Mouse (Mus musculus): ENCODE data around the gene Aagab.
A peak's percentile ranks its signal among the peaks of the same experiment; 100 is the strongest.

The Aagab gene

GRCm38 (mm10) chr9:63602043-63602939, at the start of gene Aagab, which contains the start of gene Iqch:
Aagab (plus strand) TSS chr9:63602660.
Iqch (minus strand) TSS chr9:63602493.
- DNase-seq, result peak; percentile 97

GRCm38 (mm10) chr9:63553628-63554027, 48.8 kb upstream of the Aagab start:
- no peak for DNase-seq

GRCm38 (mm10) chr9:63555460-63555990, 46.9 kb upstream of the Aagab start:
- no peak for DNase-seq

- no peak for DNase-seq
These were observed 46.1 kb upstream of the Aagab start for GRCm38 (mm10) chr9:63556316-63556715.

- DNase-seq, result no peak
These were observed 45.5 kb upstream of the Aagab start for GRCm38 (mm10) chr9:63556933-63557332.

- no peak for DNase-seq
These were observed 40.5 kb upstream of the Aagab start for GRCm38 (mm10) chr9:63561931-63562330.

- DNase-seq, result no peak
These were observed 39.0 kb upstream of the Aagab start for GRCm38 (mm10) chr9:63563436-63563835.

GRCm38 (mm10) chr9:63568314-63568713, 34.1 kb upstream of the Aagab start:
- DNase-seq, result no peak

- DNase-seq, result peak; percentile 59
These were observed 33.7 kb upstream of the Aagab start for GRCm38 (mm10) chr9:63568808-63569207.

- peak; percentile 33 for DNase-seq
These were observed 30.6 kb upstream of the Aagab start for GRCm38 (mm10) chr9:63571895-63572294.

- no peak for DNase-seq
These were observed 29.6 kb upstream of the Aagab start for GRCm38 (mm10) chr9:63572874-63573273.

- DNase-seq, result no peak
These were observed 25.0 kb upstream of the Aagab start for GRCm38 (mm10) chr9:63577469-63577868.

GRCm38 (mm10) chr9:63579644-63580043, 22.8 kb upstream of the Aagab start:
- no peak for DNase-seq

- DNase-seq, result no peak
These were observed 22.4 kb upstream of the Aagab start for GRCm38 (mm10) chr9:63580046-63580445.

- no peak for DNase-seq
These were observed 20.7 kb upstream of the Aagab start for GRCm38 (mm10) chr9:63581778-63582177.

GRCm38 (mm10) chr9:63585251-63585650, 17.2 kb upstream of the Aagab start:
- DNase-seq, result no peak

GRCm38 (mm10) chr9:63589209-63589608, 13.3 kb upstream of the Aagab start:
- DNase-seq, result no peak

GRCm38 (mm10) chr9:63590592-63590991, 11.9 kb upstream of the Aagab start:
- no peak for DNase-seq

- no peak for DNase-seq
These were observed 10.7 kb upstream of the Aagab start for GRCm38 (mm10) chr9:63591661-63592256.

- no peak for DNase-seq
These were observed 7.4 kb upstream of the Aagab start for GRCm38 (mm10) chr9:63595032-63595431.

GRCm38 (mm10) chr9:63595652-63596051, 6.8 kb upstream of the Aagab start:
- no peak for DNase-seq

GRCm38 (mm10) chr9:63596660-63597059, 5.8 kb upstream of the Aagab start:
- no peak for DNase-seq

- no peak for DNase-seq
These were observed 1.4 kb downstream of the Aagab start for GRCm38 (mm10) chr9:63603849-63604248.

GRCm38 (mm10) chr9:63606594-63606993, 4.1 kb downstream of the Aagab start:
- DNase-seq, result no peak

All from embryo, embryonic 11 days (tissue).